Mouse (Mus musculus) MEL-GATA-1-ER (cell line): ENCODE data around the gene 2310050C09Rik.

Experiments
- DNase-seq: peaks from one replicate; pipeline ENCODE4 v3.0.0-alpha.2; 2012; ENCODE audit warnings: low read depth; ENCODE audit errors: extremely low read depth

2310050C09Rik gene

DNA sequence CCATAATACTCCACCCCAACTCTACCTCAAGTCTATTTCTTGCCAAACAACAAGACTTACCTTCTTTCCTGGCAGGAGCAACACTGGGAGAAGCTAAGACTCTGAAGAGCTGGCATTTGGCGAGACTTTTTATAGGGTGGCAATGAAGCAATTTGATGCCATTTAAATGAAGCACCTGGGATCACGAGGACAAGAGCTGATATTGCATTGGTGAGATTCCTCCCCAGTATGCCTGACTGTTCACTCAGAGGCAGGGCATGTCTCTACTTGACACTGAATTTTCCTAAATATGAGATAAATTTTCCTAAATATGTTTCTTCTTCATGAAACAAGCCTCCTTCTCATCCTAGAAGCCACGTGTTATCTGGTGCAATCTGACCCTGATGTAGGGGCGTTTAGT is at the start of gene 2310050C09Rik:
TSS of gene 2310050C09Rik (minus strand) at position 101 of the 400 bp plus-strand sequence.
- DNase-seq = no peak

DNA sequence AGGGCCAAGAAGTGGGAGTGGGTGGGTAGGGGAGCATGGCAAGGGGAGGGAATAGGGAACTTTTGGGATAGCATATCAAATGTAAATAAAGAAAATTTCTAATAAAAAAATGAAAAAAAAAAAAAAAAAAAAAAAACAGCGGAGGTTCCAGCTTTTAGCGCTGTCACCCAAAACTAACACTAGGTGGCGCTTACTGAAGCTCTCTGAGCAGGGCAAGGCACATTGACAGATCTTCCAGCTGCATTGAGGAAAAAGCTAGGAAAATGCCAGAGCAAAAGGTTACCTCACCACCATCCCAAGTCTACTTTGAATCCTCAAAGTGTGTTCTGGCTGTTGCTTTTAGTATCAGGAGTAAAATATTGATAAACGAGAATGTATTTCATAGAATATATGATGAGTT is 37.6 kb upstream of the 2310050C09Rik start:
- DNase-seq = no peak

DNA sequence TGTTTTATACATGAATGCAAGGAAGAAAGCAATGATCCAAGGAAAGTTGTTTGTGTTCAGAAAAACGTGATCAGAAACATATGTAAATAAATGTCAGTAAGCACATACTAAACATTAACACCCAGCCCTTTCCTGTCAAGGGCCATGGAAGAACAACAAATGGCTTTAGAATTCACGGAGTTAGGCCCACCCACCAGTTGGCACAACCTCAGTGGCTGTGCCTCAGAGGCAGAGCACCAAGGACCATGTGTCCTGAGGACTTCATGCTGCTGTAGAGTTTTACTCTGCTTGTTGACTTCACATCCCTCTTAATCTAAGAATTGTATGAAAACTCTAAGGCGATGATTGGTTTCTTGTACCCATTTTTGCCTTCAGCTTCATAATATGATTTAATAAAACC is 35.2 kb upstream of the 2310050C09Rik start:
- DNase-seq = no peak

DNA sequence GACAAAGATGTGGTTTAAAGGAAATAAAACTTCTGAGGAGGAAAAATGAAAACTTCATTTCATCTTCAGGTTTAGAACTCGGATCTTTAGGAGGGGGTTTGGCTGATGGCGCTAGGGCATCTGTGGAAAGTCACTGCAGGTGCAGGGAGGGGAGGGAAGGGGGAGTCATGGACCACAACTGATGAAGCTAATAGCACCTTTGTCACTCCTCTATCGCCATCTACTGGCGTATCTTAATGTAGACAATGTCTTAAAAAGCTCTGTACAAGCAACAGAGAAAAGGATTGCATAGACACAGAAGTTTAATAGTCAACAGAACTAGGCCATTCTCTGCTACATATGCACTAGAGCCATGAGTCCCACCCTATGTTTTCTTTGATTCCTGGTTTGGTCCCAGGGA is 33.6 kb upstream of the 2310050C09Rik start:
- DNase-seq = no peak

DNA sequence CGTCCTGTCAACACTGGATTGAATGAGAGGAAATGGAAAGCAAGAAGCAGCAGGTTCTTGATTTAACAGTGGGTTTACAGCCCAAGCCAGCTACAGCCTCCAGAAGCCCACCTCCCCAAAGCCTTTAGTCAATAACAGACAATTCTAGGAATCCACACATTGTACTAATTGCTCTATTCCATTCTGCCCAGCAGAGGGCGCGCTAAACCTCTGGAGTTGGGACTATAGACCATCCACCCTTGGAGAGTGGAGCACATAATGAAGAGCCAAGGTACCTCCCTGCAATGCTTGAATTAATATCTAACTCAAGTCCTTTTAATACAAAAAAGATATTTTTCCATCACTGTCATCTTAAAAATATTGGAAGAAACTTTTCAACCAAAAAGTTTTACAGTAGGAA is 33.0 kb upstream of the 2310050C09Rik start:
- no peak for DNase-seq

DNA sequence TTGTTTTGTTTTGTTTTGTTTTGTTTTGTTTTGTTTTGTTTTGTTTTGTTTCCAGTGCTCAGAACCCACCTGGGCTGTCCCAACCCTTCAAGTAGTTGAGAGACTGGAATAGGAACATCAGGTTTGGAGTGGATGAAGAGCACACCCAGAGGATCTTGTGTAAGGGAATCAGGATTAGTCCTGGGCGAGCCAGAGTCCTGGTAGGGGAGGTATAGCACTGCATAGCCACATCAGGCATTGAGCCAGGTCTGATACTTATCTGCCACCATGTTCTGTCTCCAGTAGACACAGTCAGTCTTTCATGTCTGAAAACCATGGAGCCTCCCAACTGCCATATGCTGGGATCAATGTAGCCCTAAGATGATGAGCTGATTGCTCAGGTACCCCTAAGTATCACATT is 24.5 kb upstream of the 2310050C09Rik start:
- DNase-seq = no peak

DNA sequence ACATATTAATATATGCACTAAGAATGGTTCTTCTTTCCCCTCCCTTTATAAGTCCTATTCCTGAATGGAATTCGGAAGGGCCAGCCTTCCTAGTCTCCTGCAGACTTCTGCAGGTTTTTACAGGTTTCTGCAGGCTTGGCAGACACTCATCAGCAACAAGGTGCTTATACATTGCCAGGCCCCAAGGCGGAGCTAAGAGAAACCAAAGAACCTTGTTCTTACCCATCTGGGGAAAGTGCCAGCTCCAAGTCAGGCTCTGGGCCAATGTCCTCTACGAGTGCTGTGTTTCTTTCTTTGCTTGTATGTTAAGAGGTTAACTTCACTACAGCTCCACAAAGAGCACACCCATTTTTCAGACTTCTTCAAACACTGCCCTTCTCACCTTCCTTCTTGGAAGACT is 24.0 kb upstream of the 2310050C09Rik start:
- DNase-seq = no peak

DNA sequence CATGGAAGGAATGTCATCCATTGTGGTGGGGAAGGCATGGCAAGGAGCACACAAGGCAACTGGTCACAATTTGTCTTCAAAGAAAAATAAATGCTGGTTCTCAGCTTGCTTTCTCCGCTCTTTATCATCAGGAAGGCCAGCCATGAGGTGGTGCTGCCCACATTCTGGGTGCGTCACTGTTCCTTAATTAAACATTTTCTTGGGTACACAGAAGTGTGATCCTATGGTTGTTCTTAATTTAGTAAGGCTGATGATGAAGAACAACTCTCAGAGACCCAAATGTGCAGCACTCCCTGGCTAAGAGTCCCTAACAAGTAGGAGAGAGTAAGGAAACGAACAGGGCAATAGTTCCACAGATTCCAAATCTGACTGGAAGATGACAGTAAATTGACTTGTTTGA is 4.2 kb upstream of the 2310050C09Rik start:
- DNase-seq = no peak

DNA sequence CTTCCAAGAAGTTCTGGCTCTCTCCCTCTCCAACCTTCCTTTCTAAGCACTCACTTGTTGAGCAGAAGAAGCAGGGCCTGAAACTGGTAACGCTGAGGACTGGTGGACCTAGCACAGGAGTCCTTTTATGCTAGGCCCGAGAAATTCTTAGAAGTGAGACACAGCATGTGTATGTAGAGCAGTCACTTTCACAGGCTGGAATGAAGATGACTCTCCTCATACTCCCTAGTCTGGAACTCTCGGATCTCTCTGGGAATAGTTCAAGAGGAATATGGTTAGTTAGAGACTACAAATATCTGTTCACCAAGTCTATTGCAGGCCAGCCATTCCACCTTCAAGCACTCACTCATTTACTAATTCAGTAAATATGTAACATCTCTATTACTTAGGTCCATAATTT is 18.8 kb downstream of the 2310050C09Rik start, which contains the start of gene Lce1l:
TSS of gene Lce1l (minus strand) at position 101 of the 400 bp plus-strand sequence.
- DNase-seq = no peak

DNA sequence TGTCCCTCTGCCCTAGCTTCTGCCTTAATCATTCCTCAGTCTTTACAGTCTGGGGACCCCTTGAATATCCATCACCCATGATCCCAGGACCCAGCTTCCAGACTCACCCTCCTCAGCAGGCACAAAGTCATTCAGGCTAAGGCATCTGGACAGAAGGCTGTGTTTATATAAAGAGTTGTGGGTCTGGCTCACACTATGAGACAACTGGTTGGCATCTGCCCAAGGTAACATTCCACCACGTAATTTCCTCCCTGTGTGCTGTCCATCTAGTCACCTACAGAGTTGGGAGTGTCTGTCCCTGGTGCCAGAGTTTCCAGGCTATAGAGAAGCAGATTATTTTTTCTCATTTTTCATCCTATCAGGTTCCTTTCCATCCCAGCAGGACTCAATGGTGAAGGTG is 42.9 kb downstream of the 2310050C09Rik start, which contains the start of gene Kprp:
TSS of gene Kprp (minus strand) at position 140 of the 400 bp plus-strand sequence.
- DNase-seq = no peak

DNA sequence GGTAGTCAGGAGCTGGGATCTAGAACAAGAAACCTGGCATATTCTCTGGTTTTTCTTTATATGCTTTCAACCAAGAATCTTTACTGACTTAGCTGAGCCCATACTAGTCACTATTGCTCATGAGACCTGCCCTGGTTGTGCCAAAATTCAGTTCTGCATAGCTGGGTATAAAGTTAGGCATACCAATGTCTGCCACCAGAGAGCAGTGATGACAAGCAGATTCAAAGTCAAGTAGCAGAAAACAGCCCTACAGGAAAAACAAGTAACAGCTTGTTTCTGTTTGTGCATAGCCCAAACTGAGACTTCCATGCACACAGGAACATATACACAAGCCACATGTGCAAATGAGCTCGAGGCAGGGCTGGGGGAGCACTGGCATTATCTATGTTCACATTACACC is 44.2 kb downstream of the 2310050C09Rik start:
- no peak for DNase-seq
